In the genomic region with DNA sequence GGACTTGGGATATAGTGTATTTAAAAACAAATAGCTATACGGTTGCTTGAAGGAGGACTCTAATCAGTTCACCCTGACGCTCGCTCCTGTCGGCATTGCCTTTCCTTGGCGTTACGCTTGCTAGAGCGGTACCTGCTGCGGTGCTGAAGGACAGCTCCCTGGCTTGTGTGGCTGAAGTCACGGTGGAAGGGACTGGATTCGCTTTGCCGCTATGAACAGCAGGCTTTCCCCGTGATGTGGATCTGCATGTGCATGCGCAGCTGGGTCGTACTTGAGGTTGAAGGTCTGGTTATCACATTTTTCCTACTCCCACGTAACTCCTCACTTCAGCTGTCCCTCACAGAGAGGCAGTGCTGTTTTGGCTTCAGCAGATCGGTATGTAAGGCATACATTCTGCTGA, we compare ENCODE assay signal across 8 mouse cellular contexts. TPM values are rescaled to one million over a fixed set of nuclear protein-coding genes. Genes with fewer than 3 reads are reported as not detected.
DNase-seq lines count a peak whose midpoint lies in the region; ATAC-seq lines count a peak whose summit lies in the region.

No protein-coding gene starts in this region.

- H3K9me3 ChIP-seq in liver, embryonic 12.5 days (replicated peaks): no peaks in the 10 kb centered on the region
- H3K9me3 ChIP-seq in embryonic facial prominence, embryonic 12.5 days: no peaks in the 10 kb centered on the region

- DNase-seq in liver: peak; percentile 70
- peak; percentile 85 to 89 for DNase-seq in heart, postnatal 10 days
- peak; percentile 93 for DNase-seq in kidney, postnatal 10 days
- DNase-seq in lung, postnatal 25 days (ENCODE audit: low spot score): peak; percentile 50
- DNase-seq in retina, postnatal 1 day: peak; percentile 85
- peak; percentile 62 to 77 for DNase-seq in urinary bladder, postnatal 36 days (ENCODE audit: low spot score in 2 of 2)

- intact Hi-C loops in heart, postnatal 10 days (cut with DNase I): no loop called here

- peaks cover 96% of the 10 kb centered on the region for H3K27me3 ChIP-seq in liver, embryonic 12.5 days (replicated peaks)
- H3K27me3 ChIP-seq in embryonic facial prominence, embryonic 12.5 days: peaks cover 38% of the 10 kb centered on the region

- no peaks in the 10 kb centered on the region for H3K36me3 ChIP-seq in liver, embryonic 12.5 days
- no peaks in the 10 kb centered on the region for H3K36me3 ChIP-seq in embryonic facial prominence, embryonic 12.5 days

- no peak for ATAC-seq in liver, embryonic 12.5 days
- 0 out of 2 replicates have a peak, but pooled peaks have one; percentile 45 for ATAC-seq in embryonic facial prominence, embryonic 12.5 days (ENCODE audit: insufficient number of reproducible peaks, insufficient read depth, low FRiP score, low TSS enrichment)

- H3K27ac ChIP-seq in liver, embryonic 12.5 days: no peak overlapping the region
- no peak overlapping the region for H3K27ac ChIP-seq in embryonic facial prominence, embryonic 12.5 days

- no peak overlapping the region for H3K4me2 ChIP-seq in liver, embryonic 12.5 days
- no peak overlapping the region for H3K4me2 ChIP-seq in embryonic facial prominence, embryonic 12.5 days (replicated peaks)

- H3K9ac ChIP-seq in liver, embryonic 12.5 days: no peak overlapping the region
- no peak overlapping the region for H3K9ac ChIP-seq in embryonic facial prominence, embryonic 12.5 days

- WGBS in liver, embryonic 12.5 days (ENCODE audit: insufficient replicate concordance): 4% methylated on average over 16 of the region's 16 CpGs
- 4% methylated on average over 16 of the region's 16 CpGs for WGBS in embryonic facial prominence, embryonic 12.5 days

- H3K4me3 ChIP-seq in liver, embryonic 12.5 days: no peak overlapping the region
- no peak overlapping the region for H3K4me3 ChIP-seq in embryonic facial prominence, embryonic 12.5 days

- H3K4me1 ChIP-seq in liver, embryonic 12.5 days: peaks cover 10% of the 10 kb centered on the region; the same call in 1 of the 2 replicates
- H3K4me1 ChIP-seq in embryonic facial prominence, embryonic 12.5 days: peaks cover 26% of the 10 kb centered on the region

RNA-seq across cellular contexts. Expression of a gene that starts 3.5 kb away (rescaled TPM):
- 0.54 and 0.88 TPM in 2 replicates for polyA plus RNA-seq in liver, embryonic 12.5 days (2016; fragmentation: Nextera tagmentation; extraction: Ambion mirVana)
- polyA plus RNA-seq in embryonic facial prominence, embryonic 12.5 days (2016; fragmentation: Nextera tagmentation; extraction: Ambion mirVana): 10.7 and 11.7 TPM in 2 replicates
- total RNA-seq in heart, postnatal 10 days (2021): under 1 TPM; 0.35 to 0.72 TPM
